Mouse (Mus musculus) hindbrain, embryonic 10.5 days (tissue): ENCODE measurements around the gene C1ql2. TPM values are rescaled to one million over a fixed set of nuclear protein-coding genes. Genes with fewer than 3 reads are reported as not detected.

ENCODE experiments used
- polyA plus RNA-seq: library from polyadenylated mRNA; unstranded; fragments of >200 nt; fragmentation: Nextera tagmentation; extraction: Ambion mirVana; gene quantifications from 2 replicates; pipeline ENCODE4 v1.2.1, GENCODE M21; 2016

The C1ql2 gene
- polyA plus RNA-seq, 1 experiment from 2014 or later, result 1.8 TPM

Other genes with a start within 250 kb of the C1ql2 start
- gene Dbi, start 219.5 kb upstream of the C1ql2 start, polyA plus RNA-seq, result 764 and 766 TPM in 2 replicates
- 22.6 and 26.0 TPM in 2 replicates for gene 3110009E18Rik, start 219.4 kb upstream of the C1ql2 start, polyA plus RNA-seq
- gene Steap3, start 67.9 kb upstream of the C1ql2 start, polyA plus RNA-seq, result 3.3 and 3.6 TPM in 2 replicates
- not detected in 2 replicates for gene Marco, start 164.4 kb downstream of the C1ql2 start, polyA plus RNA-seq